Mouse (Mus musculus) neural tube, embryonic 14.5 days (tissue): ENCODE results near the gene Ccser2. TPM values are rescaled to one million over a fixed set of nuclear protein-coding genes. Genes with fewer than 3 reads are reported as not detected.
A peak's percentile ranks its signal among the peaks of the same experiment; 100 is the strongest.

Source experiments
- ATAC-seq: fragments of 200-750 bp; cut with Nextera tagmentation; 2 replicates; pipeline ENCODE4 v1.8.0; 2017; ENCODE audit warnings: low read depth, mild to moderate bottlenecking, moderate TSS enrichment, moderate library complexity
- H3K27ac ChIP-seq: fragments of 300-500 bp; sonication (generic); 2 replicates; pipeline ENCODE4 v1.5.1; 2014; ENCODE audit warnings: low read depth, mild to moderate bottlenecking, control low read depth, low read length, moderate library complexity, mixed read lengths
- H3K27me3 ChIP-seq: fragments of 300-500 bp; sonication (generic); 2 replicates; pipeline ENCODE4 v1.6.1; 2014; ENCODE audit warnings: low read length; ENCODE audit not compliant: control insufficient read depth, insufficient read depth
- H3K36me3 ChIP-seq: fragments of 300-500 bp; sonication (generic); 2 replicates; pipeline ENCODE4 v1.6.1; 2014; ENCODE audit warnings: low read length, mixed read lengths; ENCODE audit not compliant: control insufficient read depth, insufficient read depth
- H3K4me1 ChIP-seq: fragments of 300-500 bp; sonication (generic); 2 replicates; pipeline ENCODE4 v1.6.1; 2014; ENCODE audit warnings: low read length; ENCODE audit not compliant: control insufficient read depth, insufficient read depth
- H3K4me2 ChIP-seq: fragments of 300-500 bp; sonication (generic); 2 replicates; pipeline ENCODE4 v1.6.1; 2014; ENCODE audit warnings: mild to moderate bottlenecking, low read depth, low read length, control low read depth
- H3K4me3 ChIP-seq: fragments of 300-500 bp; sonication (generic); 2 replicates; pipeline ENCODE4 v1.5.1; 2014; ENCODE audit warnings: low read depth, low read length, control low read depth, mixed read lengths
- H3K9ac ChIP-seq: fragments of 300-500 bp; sonication (generic); replicated peaks from 2 replicates; pipeline ENCODE4 v1.6.1; 2014; ENCODE audit warnings: low read depth, mild to moderate bottlenecking, control low read depth, low read length, mixed read lengths
- H3K9me3 ChIP-seq: fragments of 300-500 bp; sonication (generic); 2 replicates; pipeline ENCODE4 v1.6.1; 2016; ENCODE audit warnings: low read length; ENCODE audit not compliant: control insufficient read depth
- WGBS: fragments of 180-500 bp; shearing (Covaris S2); extraction: QIAGEN DNeasy Blood & Tissue Kit; methylation state at CpG from one replicate; pipeline ENCODE4 v1.1.7; 2014; 5-methylcytosine and 5-hydroxymethylcytosine counted together
- polyA plus RNA-seq: library from polyadenylated mRNA; unstranded; fragments of >200 nt; fragmentation: Nextera tagmentation; extraction: Ambion mirVana; gene quantifications from 2 replicates; pipeline ENCODE4 v1.2.1, GENCODE M21; 2014

Ccser2 gene
- polyA plus RNA-seq, 1 experiment from 2014 or later: 98.0 TPM

DNA sequence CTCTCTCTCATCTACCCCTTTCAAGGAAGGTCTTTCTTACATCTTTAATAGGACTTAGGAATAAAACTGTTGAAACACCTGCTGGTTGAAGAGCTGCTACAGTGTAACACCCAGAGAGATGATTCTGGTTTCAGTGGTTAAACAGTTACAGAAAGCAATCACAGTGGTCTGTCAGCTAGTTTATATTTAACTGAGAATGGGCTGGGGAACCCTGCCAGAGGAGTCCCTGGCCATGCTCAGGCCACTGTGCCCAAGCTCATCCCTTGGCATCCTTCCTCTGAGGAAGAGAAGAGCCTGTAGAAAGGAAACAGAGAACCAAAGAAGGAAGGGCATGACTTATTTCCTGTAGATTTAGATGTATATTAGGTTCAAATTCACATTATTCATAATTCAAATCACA, 21.2 kb upstream of the Ccser2 start:
- Histone ChIP-seq H3K9me3 (no peaks in the 10 kb centered on the region), H3K4me2 (no peak overlapping the region), H3K36me3 (no peaks in the 10 kb centered on the region), H3K27me3 (no peaks in the 10 kb centered on the region), H3K4me1 (no peaks in the 10 kb centered on the region), H3K9ac (no peak overlapping the region), H3K27ac (no peak overlapping the region), H3K4me3 (no peak overlapping the region)
- no peak for ATAC-seq

DNA sequence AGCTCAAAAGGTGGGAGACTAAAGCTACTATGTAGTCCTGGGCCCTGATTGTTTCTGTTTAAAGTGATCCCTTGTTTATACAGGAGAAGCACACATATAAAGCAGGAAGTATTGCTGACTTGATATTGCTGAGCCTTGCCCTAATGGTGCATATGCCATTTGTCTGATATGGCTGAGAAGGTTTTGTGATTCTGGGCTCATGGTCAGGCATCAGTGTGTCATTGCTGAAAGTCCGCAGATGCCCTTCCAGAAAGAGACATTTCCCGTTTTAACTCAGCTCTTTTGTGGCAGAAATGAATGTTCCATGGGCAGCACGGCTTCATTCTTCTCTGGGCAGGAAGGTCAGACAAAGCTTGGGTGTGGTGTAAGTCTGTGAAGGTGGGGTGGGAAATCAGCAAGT, 17.1 kb upstream of the Ccser2 start:
- Histone ChIP-seq H3K4me2 (no peak overlapping the region), H3K4me3 (no peak overlapping the region), H3K36me3 (no peaks in the 10 kb centered on the region), H3K9me3 (no peaks in the 10 kb centered on the region), H3K9ac (no peak overlapping the region), H3K4me1 (no peaks in the 10 kb centered on the region), H3K27ac (no peak overlapping the region), H3K27me3 (no peaks in the 10 kb centered on the region)
- no peak for ATAC-seq
- 79% methylated on average over 3 of the region's 3 CpGs for WGBS

DNA sequence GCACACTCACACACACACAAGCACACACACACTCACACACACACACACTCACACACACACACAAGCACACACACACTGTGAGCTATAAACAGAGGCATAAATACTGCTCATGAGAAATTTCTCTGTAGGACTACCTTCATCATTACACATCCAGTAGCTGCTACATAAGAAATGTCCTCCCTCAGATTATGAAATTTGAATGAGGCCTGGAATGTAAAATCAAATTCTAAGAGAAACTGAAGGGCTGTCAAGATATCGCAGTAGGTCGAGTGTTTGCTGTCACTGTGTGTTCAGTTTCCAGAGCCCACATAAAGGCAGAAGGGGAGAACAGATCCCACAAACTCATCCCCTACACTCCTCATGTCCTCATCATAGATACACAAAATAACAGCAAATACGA, 6.4 kb upstream of the Ccser2 start:
- H3K4me1 ChIP-seq: no peaks in the 10 kb centered on the region
- H3K9me3 ChIP-seq: no peaks in the 10 kb centered on the region
- ATAC-seq: no peak
- WGBS: 91% methylated on average over 3 of the region's 3 CpGs
- H3K4me2 ChIP-seq: no peak overlapping the region
- H3K9ac ChIP-seq: no peak overlapping the region
- no peak overlapping the region for H3K27ac ChIP-seq
- no peaks in the 10 kb centered on the region for H3K27me3 ChIP-seq
- no peaks in the 10 kb centered on the region for H3K36me3 ChIP-seq
- H3K4me3 ChIP-seq: no peak overlapping the region

DNA sequence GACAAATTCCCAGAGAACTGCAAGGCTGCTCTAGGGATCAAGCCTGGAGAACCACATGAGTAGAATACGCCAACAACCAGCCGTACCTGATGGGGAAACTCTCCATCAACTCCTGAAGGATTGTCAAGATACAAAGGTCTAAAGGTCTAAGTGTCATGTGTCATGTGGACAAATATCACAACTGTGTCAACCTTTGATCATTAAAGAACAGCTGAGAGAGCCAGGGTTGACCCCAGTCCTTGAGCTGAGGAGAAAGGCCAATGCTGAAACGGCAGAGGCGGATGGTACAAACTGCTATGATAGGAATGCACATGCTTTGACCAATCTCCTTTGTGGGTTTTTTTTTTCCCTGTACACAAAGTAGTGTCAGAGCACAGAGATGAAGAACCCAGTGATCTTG, 2.6 kb upstream of the Ccser2 start:
- Histone ChIP-seq H3K4me1 (peaks cover 10% of the 10 kb centered on the region; the same call in 1 of the 2 replicates), H3K4me3 (no peak overlapping the region), H3K9ac (no peak overlapping the region), H3K27ac (no peak overlapping the region), H3K36me3 (no peaks in the 10 kb centered on the region), H3K9me3 (no peaks in the 10 kb centered on the region), H3K27me3 (no peaks in the 10 kb centered on the region), H3K4me2 (no peak overlapping the region)
- ATAC-seq: no peak
- WGBS: 93% methylated on average over 4 of the region's 4 CpGs

DNA sequence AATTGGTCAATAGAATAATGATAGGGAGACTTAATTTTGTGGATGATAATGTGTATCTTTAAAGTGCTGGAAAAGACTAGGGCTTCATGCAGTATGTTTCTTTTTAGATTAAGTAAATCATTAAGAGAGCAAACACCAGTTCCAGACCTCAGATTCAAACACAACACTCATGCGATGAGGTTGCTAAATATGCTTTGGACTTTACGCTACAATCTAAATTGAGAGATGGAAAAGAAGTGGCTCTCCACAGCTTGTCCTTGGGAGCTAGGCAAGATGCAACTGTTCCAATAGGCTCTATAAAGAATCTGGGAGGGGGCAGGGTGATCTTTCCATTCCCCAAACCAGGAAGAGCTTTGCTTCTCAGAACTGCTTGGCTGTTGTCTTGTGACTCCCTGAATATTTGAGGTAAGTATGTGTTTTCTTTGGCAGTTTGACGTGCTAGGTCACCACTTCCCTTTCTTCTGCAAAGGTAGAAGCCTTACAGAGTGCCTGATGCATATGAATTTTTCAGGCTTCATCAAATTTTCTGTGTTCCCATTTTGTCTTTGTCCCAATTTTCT, 1.4 kb upstream of the Ccser2 start:
- Histone ChIP-seq H3K27me3 (no peaks in the 10 kb centered on the region), H3K9me3 (no peaks in the 10 kb centered on the region), H3K4me3 (no peak overlapping the region), H3K27ac (no peak overlapping the region), H3K9ac (no peak overlapping the region), H3K4me1 (peaks cover 14% of the 10 kb centered on the region; the same call in 1 of the 2 replicates), H3K36me3 (no peaks in the 10 kb centered on the region), H3K4me2 (no peak overlapping the region)
- WGBS: 89% methylated on average over 3 of the region's 3 CpGs
- ATAC-seq: no peak

DNA sequence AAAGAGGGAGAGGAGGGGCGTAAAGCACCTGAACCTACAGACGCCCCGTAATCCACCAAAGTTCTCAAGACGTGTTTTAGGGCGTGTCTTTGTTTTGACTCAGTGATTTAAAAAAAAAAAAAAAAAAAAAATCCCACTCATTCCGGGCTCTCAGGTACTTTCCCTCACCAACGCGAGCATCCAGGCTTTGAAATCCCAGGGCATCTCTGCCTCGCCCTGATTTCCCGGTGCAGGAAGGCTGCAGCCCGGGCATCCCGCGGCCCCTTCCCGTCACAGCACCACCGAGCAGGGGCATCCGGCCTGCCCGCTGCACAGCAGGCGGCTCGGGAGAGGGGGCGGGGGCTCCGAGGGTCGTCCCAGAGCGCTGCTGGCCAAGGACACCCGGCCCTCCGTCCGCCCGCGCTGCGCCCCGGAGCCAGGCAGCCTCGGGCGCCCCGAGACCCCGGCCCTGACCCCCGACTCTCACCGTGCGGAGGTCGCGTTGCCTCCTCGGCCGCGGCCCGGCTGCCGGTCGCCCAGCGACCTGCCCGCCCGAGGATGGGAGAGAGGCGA, 425 bp downstream of the Ccser2 start:
- Histone ChIP-seq H3K27me3 (no peaks in the 10 kb centered on the region), H3K4me1 (peaks cover 14% of the 10 kb centered on the region; the same call in 1 of the 2 replicates), H3K4me2 (peak overlapping the region; percentile 48), H3K9ac (peak overlapping the region; percentile 95), H3K4me3 (peak overlapping the region; percentile 85), H3K36me3 (no peaks in the 10 kb centered on the region), H3K27ac (peak overlapping the region; percentile 88), H3K9me3 (no peaks in the 10 kb centered on the region)
- WGBS: under 1% methylated on average over 44 of the region's 49 CpGs
- peak; percentile 84 for ATAC-seq

DNA sequence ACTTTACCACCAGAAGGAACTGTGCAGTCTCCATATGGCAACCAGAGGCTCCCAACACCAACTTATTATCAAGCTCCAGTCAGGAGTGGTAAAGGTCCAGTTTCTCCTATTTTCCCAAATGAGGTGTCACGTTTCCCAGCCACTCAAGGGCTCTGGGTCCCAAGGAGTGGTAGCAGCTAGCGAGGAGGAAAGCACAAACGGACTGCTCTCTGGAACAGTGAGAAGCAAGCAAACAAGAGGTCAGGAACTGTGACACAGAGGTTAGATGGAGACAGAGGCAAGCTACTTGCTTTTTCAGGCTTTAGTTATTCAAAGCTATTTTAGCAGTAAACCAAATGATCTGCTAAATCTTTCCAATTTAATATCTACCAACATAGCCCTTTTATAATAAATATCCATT, 3.2 kb downstream of the Ccser2 start:
- no peak for ATAC-seq
- 60% methylated on average over 3 of the region's 3 CpGs for WGBS
- Histone ChIP-seq H3K27me3 (no peaks in the 10 kb centered on the region), H3K27ac (no peak overlapping the region), H3K4me3 (no peak overlapping the region), H3K4me2 (no peak overlapping the region), H3K9me3 (no peaks in the 10 kb centered on the region), H3K9ac (no peak overlapping the region), H3K36me3 (no peaks in the 10 kb centered on the region), H3K4me1 (peaks cover 14% of the 10 kb centered on the region; the same call in 1 of the 2 replicates)

DNA sequence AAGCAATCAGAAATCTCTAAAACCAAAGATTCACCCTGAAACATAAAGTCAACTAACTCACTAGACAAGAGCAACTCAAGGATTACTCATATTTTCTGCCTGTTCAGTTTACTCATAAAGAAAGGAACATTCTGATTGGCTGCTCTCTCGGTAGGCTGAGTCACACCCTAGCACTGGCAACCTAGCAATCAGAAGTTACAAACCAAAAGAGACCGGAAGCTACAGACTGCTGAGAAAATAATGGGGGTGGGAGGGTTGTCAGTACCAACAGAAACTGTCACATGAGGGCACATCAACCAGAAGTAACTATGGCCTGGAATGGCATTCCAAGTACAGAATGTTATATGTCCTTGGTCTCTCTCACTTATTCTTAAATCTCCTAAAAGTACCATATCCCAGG, 6.1 kb downstream of the Ccser2 start:
- Histone ChIP-seq H3K27me3 (no peaks in the 10 kb centered on the region), H3K9ac (no peak overlapping the region), H3K4me3 (no peak overlapping the region), H3K4me2 (no peak overlapping the region), H3K4me1 (peaks cover 14% of the 10 kb centered on the region; the same call in 1 of the 2 replicates), H3K36me3 (no peaks in the 10 kb centered on the region), H3K9me3 (no peaks in the 10 kb centered on the region), H3K27ac (no peak overlapping the region)
- no peak for ATAC-seq
- 91% methylated on average over 2 of the region's 2 CpGs for WGBS

DNA sequence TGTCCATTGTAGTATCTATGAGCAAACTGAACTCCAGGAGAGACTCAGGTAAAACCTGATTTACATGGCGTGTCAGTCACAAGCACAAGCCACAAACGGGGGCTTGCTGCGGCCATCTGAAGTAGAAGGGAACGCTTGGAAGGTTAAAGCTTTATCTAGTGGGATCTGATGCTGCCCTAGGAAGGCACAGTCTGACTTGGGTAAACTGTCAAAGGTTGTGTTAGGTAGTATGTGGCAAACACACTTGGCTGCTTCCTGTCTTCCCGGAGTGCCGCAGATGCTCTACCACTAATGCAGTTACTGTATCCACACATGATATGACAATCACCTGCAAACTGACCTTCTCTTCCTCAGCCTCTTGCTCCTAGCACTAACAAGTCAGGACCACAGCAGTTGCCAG, 10.9 kb downstream of the Ccser2 start:
- Histone ChIP-seq H3K4me2 (no peak overlapping the region), H3K4me3 (no peak overlapping the region), H3K27me3 (no peaks in the 10 kb centered on the region), H3K27ac (no peak overlapping the region), H3K9ac (no peak overlapping the region), H3K36me3 (no peaks in the 10 kb centered on the region), H3K9me3 (no peaks in the 10 kb centered on the region), H3K4me1 (no peaks in the 10 kb centered on the region)
- no peak for ATAC-seq
- WGBS: 89% methylated on average over 6 of the region's 6 CpGs
